Mouse (Mus musculus): ENCODE measurements at regions not wholly inside any gene's neighbourhood (a gene's known extent, or its start where the extent isn't known, plus 50 kb on each side); places are given as distances from the start of the nearest gene placed in this dataset.

- TF ChIP-seq CTCF (IDR thresholded peaks at IDR 0.05; ENCODE audit: low read depth): no peak
- 0 out of 2 replicates have a peak, but pooled peaks have one; percentile 30 for TF ChIP-seq EP300 (IDR thresholded peaks at IDR 0.05; ENCODE audit: low read depth)
Observed at GRCm38 (mm10) chrX:167091841-167092240, 117.3 kb downstream of the Tmsb4x start.

All from heart, postnatal 0 days (tissue).